Mouse (Mus musculus): ENCODE measurements around the gene Map6d1.

Map6d1 gene

GRCm38 (mm10) chr16:20240468-20241414, at the start of gene Map6d1:
Gene Map6d1 (minus strand): TSS chr16:20241358.
- DNase-seq (ENCODE audit: inconsistent age in 2 of 2, low spot score in 1 of 2) = peak; percentile 53 to 87

- no peak for DNase-seq (ENCODE audit: inconsistent age in 2 of 2, low spot score in 1 of 2)
Measured at GRCm38 (mm10) chr16:20280238-20280637, 39.1 kb upstream of the Map6d1 start.

- DNase-seq (ENCODE audit: inconsistent age in 2 of 2, low spot score in 1 of 2) = no peak
Measured at GRCm38 (mm10) chr16:20279395-20279794, 38.2 kb upstream of the Map6d1 start.

- DNase-seq (ENCODE audit: inconsistent age in 2 of 2, low spot score in 1 of 2) = no peak
Measured at GRCm38 (mm10) chr16:20272994-20273393, 31.8 kb upstream of the Map6d1 start.

- DNase-seq (ENCODE audit: inconsistent age in 2 of 2, low spot score in 1 of 2) = no peak
Measured at GRCm38 (mm10) chr16:20271339-20271738, 30.2 kb upstream of the Map6d1 start.

- peak in 1 of 2 experiments; percentile 36 for DNase-seq (ENCODE audit: inconsistent age in 2 of 2, low spot score in 1 of 2)
Measured at GRCm38 (mm10) chr16:20265089-20265488, 23.9 kb upstream of the Map6d1 start.

- no peak for DNase-seq (ENCODE audit: inconsistent age in 2 of 2, low spot score in 1 of 2)
Measured at GRCm38 (mm10) chr16:20257926-20258325, 16.8 kb upstream of the Map6d1 start.

GRCm38 (mm10) chr16:20248442-20249174, 7.5 kb upstream of the Map6d1 start:
- no peak for DNase-seq (ENCODE audit: inconsistent age in 2 of 2, low spot score in 1 of 2)

GRCm38 (mm10) chr16:20247103-20247502, 5.9 kb upstream of the Map6d1 start:
- DNase-seq (ENCODE audit: inconsistent age in 2 of 2, low spot score in 1 of 2) = no peak

- no peak for DNase-seq (ENCODE audit: inconsistent age in 2 of 2, low spot score in 1 of 2)
Measured at GRCm38 (mm10) chr16:20238646-20239045, 2.5 kb downstream of the Map6d1 start.

- DNase-seq (ENCODE audit: inconsistent age in 2 of 2, low spot score in 1 of 2) = peak; percentile 27 to 87
Measured at GRCm38 (mm10) chr16:20237426-20237825, 3.7 kb downstream of the Map6d1 start.

- DNase-seq (ENCODE audit: inconsistent age in 2 of 2, low spot score in 1 of 2) = no peak
Measured at GRCm38 (mm10) chr16:20234406-20234805, 6.8 kb downstream of the Map6d1 start.

GRCm38 (mm10) chr16:20228167-20228566, 13.0 kb downstream of the Map6d1 start:
- DNase-seq (ENCODE audit: inconsistent age in 2 of 2, low spot score in 1 of 2) = no peak

- DNase-seq (ENCODE audit: inconsistent age in 2 of 2, low spot score in 1 of 2) = peak in 1 of 2 experiments; percentile 49
Measured at GRCm38 (mm10) chr16:20227504-20227903, 13.7 kb downstream of the Map6d1 start.

- DNase-seq (ENCODE audit: inconsistent age in 2 of 2, low spot score in 1 of 2) = no peak
Measured at GRCm38 (mm10) chr16:20226676-20227075, 14.5 kb downstream of the Map6d1 start.

- DNase-seq (ENCODE audit: inconsistent age in 2 of 2, low spot score in 1 of 2) = no peak
Measured at GRCm38 (mm10) chr16:20222726-20223125, 18.4 kb downstream of the Map6d1 start.

- peak; percentile 42 to 84 for DNase-seq (ENCODE audit: inconsistent age in 2 of 2, low spot score in 1 of 2)
Measured at GRCm38 (mm10) chr16:20213591-20214226, 27.4 kb downstream of the Map6d1 start.

- peak in 1 of 2 experiments; percentile 28 for DNase-seq (ENCODE audit: inconsistent age in 2 of 2, low spot score in 1 of 2)
Measured at GRCm38 (mm10) chr16:20199501-20200201, 41.5 kb downstream of the Map6d1 start.

- no peak for DNase-seq (ENCODE audit: inconsistent age in 2 of 2, low spot score in 1 of 2)
Measured at GRCm38 (mm10) chr16:20196962-20197361, 44.2 kb downstream of the Map6d1 start.

GRCm38 (mm10) chr16:20195546-20195945, 45.6 kb downstream of the Map6d1 start:
- peak in 1 of 2 experiments; percentile 57 for DNase-seq (ENCODE audit: inconsistent age in 2 of 2, low spot score in 1 of 2)

- peak in 1 of 2 experiments; percentile 64 for DNase-seq (ENCODE audit: inconsistent age in 2 of 2, low spot score in 1 of 2)
Measured at GRCm38 (mm10) chr16:20192043-20192442, 49.1 kb downstream of the Map6d1 start.

Data from adrenal gland, adult (tissue).